Mouse (Mus musculus) mouse embryonic stem cell (cell line): ENCODE measurements around the gene Gm21882.
"Not testable (repeated sequence)": the region's sequence is repeated elsewhere in the genome, so short reads cannot be mapped to it uniquely, and the experiment has no call there.

Source experiments
- in situ Hi-C, 2 experiments: fragments of 300-500 bp; cut with MboI; formaldehyde crosslinking; loops; 1 replicate in 1 of 2; 3 replicates in 1 of 2; pipeline ENCODE4 v1.14.3; 2019 to 2020; ENCODE audit warnings: low sequenced_read_pairs in 2 of 2, low pct_unique_long_range_greater_than_20kb in 1 of 2, mixed read lengths in 1 of 2; ENCODE audit not compliant: unreplicated experiment in 1 of 2

The Gm21882 gene

GRCm38 (mm10) chrY:40381423-40381822 lies at the start of gene Gm21882:
Gm21882 (minus strand) TSS chrY:40381523.
- in situ Hi-C loops = not testable (repeated sequence)
